Mouse (Mus musculus) liver, embryonic 13.5 days (tissue): ENCODE measurements around the gene Rgs12. TPM values are rescaled to one million over a fixed set of nuclear protein-coding genes. Genes with fewer than 3 reads are reported as not detected.

Experiments
- ATAC-seq: fragments of 200-750 bp; cut with Nextera tagmentation; 2 replicates; pipeline ENCODE4 v1.8.0; 2017; ENCODE audit warnings: low read depth, mild to moderate bottlenecking, moderate number of reproducible peaks, moderate library complexity
- DNase-seq: peaks from one replicate; pipeline ENCODE4 v3.0.0; 2022
- H3K27ac ChIP-seq: fragments of 300-500 bp; sonication (generic); 2 replicates; pipeline ENCODE4 v1.5.1; 2015; ENCODE audit warnings: moderate library complexity, mild to moderate bottlenecking, inconsistent platforms
- H3K27me3 ChIP-seq: fragments of 300-500 bp; sonication (generic); 2 replicates; pipeline ENCODE4 v1.6.1; 2015; ENCODE audit warnings: mild to moderate bottlenecking, inconsistent platforms
- H3K36me3 ChIP-seq: fragments of 300-500 bp; sonication (generic); 2 replicates; pipeline ENCODE4 v1.6.1; 2015; ENCODE audit warnings: mild to moderate bottlenecking, inconsistent platforms
- H3K4me1 ChIP-seq: fragments of 300-500 bp; sonication (generic); replicated peaks from 2 replicates; pipeline ENCODE4 v1.6.1; 2015; ENCODE audit warnings: inconsistent platforms
- H3K4me2 ChIP-seq: fragments of 300-500 bp; sonication (generic); 2 replicates; pipeline ENCODE4 v1.6.1; 2015; ENCODE audit warnings: inconsistent platforms, mild to moderate bottlenecking, moderate library complexity
- H3K4me3 ChIP-seq: fragments of 300-500 bp; sonication (generic); replicated peaks from 2 replicates; pipeline ENCODE4 v1.5.1; 2015; ENCODE audit warnings: mild to moderate bottlenecking, inconsistent platforms
- H3K9ac ChIP-seq: fragments of 300-500 bp; sonication (generic); 2 replicates; pipeline ENCODE4 v1.6.1; 2015; ENCODE audit warnings: mild to moderate bottlenecking, inconsistent platforms
- H3K9me3 ChIP-seq: fragments of 300-500 bp; sonication (generic); replicated peaks from 2 replicates; pipeline ENCODE4 v1.6.1; 2016; ENCODE audit warnings: inconsistent platforms
- WGBS: fragments of 180-500 bp; shearing (Covaris S2); methylation state at CpG from one replicate; pipeline ENCODE4 v1.1.7; 2015; ENCODE audit not compliant: insufficient replicate concordance; 5-methylcytosine and 5-hydroxymethylcytosine counted together
- polyA plus RNA-seq: library from polyadenylated mRNA; unstranded; fragments of >200 nt; fragmentation: Nextera tagmentation; extraction: Ambion mirVana; gene quantifications from 2 replicates; pipeline ENCODE4 v1.2.1, GENCODE M21; 2015

Rgs12 gene
- polyA plus RNA-seq, result 21.7 and 28.8 TPM in 2 replicates

GRCm38 (mm10) chr5:34948861-34949760, at the start of gene Rgs12:
Gene Rgs12, plus strand, starts transcription at chr5:34949445.
- DNase-seq, result peak; percentile 86
- Histone ChIP-seq H3K9me3 (no peaks in the 10 kb centered on the region), H3K4me2 (peak within 1 kb of the TSS; percentile 96), H3K36me3 (peaks cover 5% of the 10 kb centered on the region; the same call in 1 of the 2 replicates), H3K9ac (peak within 1 kb of the TSS; percentile 97), H3K4me1 (peaks cover 55% of the 10 kb centered on the region), H3K27me3 (no peaks in the 10 kb centered on the region), H3K4me3 (peak within 1 kb of the TSS; percentile 90), H3K27ac (peak within 1 kb of the TSS; percentile 93)
- WGBS, result under 1% methylated on average over 79 of the region's 84 CpGs
- peak; percentile 95 for ATAC-seq

GRCm38 (mm10) chr5:34899787-34900469, 49.3 kb upstream of the Rgs12 start:
- 91% methylated on average over 6 of the region's 6 CpGs for WGBS
- H3K4me3 ChIP-seq, result no peak overlapping the region
- no peak overlapping the region for H3K4me2 ChIP-seq
- no peaks in the 10 kb centered on the region for H3K27me3 ChIP-seq
- no peak overlapping the region for H3K9ac ChIP-seq
- DNase-seq, result no peak
- no peak overlapping the region; the same call in 1 of the 2 replicates for H3K27ac ChIP-seq
- H3K4me1 ChIP-seq, result peaks cover 28% of the 10 kb centered on the region
- ATAC-seq, result no peak
- no peaks in the 10 kb centered on the region for H3K9me3 ChIP-seq
- H3K36me3 ChIP-seq, result peaks cover 91% of the 10 kb centered on the region

DNA sequence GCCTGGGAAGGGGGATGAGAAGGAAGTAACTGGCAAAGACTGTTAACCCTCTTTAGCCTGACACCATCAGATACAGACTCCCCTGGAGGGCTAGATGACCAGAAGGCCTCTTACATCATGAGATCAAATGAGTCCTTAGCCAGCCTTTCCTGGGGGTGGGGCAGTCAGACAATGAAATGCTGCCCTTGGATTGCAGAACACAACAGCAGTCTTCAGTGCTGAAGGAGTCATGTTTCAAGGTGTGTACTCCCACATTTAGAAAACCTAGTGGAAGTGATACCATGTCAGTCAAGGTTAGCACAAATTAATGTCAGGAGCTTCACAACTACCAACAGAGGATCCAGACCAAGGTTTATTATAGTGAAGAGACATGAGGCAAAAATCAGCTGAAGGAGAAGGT, 46.9 kb upstream of the Rgs12 start:
- no peak overlapping the region for H3K4me2 ChIP-seq
- no peaks in the 10 kb centered on the region for H3K9me3 ChIP-seq
- no peaks in the 10 kb centered on the region for H3K27me3 ChIP-seq
- H3K4me3 ChIP-seq, result no peak overlapping the region
- H3K9ac ChIP-seq, result no peak overlapping the region
- peaks cover 97% of the 10 kb centered on the region for H3K36me3 ChIP-seq
- peak overlapping the region; percentile 1; the same call in 1 of the 2 replicates for H3K27ac ChIP-seq
- ATAC-seq (no peak), DNase-seq (no peak)
- peaks cover 4% of the 10 kb centered on the region for H3K4me1 ChIP-seq

GRCm38 (mm10) chr5:34902811-34903385, 46.3 kb upstream of the Rgs12 start:
- 90% methylated on average over 5 of the region's 5 CpGs for WGBS
- Histone ChIP-seq H3K27ac (no peak overlapping the region), H3K4me3 (no peak overlapping the region), H3K27me3 (no peaks in the 10 kb centered on the region), H3K4me2 (no peak overlapping the region), H3K9ac (no peak overlapping the region), H3K36me3 (peaks cover 97% of the 10 kb centered on the region), H3K9me3 (no peaks in the 10 kb centered on the region), H3K4me1 (no peaks in the 10 kb centered on the region)
- no peak for ATAC-seq
- DNase-seq, result no peak

DNA sequence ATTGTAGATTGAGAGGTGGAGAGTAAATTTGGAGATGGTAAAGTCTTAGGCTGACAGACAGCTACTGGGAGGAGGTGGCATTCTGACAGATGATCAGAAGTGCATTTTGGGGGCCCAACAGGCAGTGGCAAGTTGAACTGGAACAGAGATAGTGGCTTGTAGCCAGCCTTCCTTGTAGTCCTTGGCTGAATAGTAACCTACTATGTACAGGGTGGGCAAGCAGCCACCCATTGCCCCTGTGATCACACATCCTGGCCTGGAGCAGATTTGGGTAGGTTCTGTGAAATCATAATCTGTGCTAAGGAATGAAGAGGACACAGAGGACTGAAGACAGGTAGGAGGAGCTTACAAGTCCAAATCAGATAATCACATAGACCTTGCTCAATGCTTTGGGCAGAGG, 44.8 kb upstream of the Rgs12 start:
- H3K36me3 ChIP-seq, result peaks cover 97% of the 10 kb centered on the region
- ATAC-seq, result no peak
- no peak for DNase-seq

GRCm38 (mm10) chr5:34907230-34907629, 42.0 kb upstream of the Rgs12 start:
- no peak overlapping the region for H3K4me3 ChIP-seq
- peaks cover 82% of the 10 kb centered on the region for H3K36me3 ChIP-seq
- H3K27me3 ChIP-seq, result no peaks in the 10 kb centered on the region
- peaks cover 41% of the 10 kb centered on the region for H3K4me1 ChIP-seq
- 81% methylated on average over 4 of the region's 4 CpGs for WGBS
- H3K27ac ChIP-seq, result peak overlapping the region; percentile 62
- H3K9ac ChIP-seq, result no peak overlapping the region
- no peaks in the 10 kb centered on the region for H3K9me3 ChIP-seq
- DNase-seq (no peak), ATAC-seq (no peak)
- H3K4me2 ChIP-seq, result no peak overlapping the region

More for the DNA sequence above, 44.8 kb upstream of the Rgs12 start:
- Histone ChIP-seq H3K4me1 (peaks cover 14% of the 10 kb centered on the region), H3K4me2 (no peak overlapping the region), H3K9ac (no peak overlapping the region), H3K9me3 (no peaks in the 10 kb centered on the region), H3K4me3 (no peak overlapping the region), H3K27me3 (no peaks in the 10 kb centered on the region), H3K27ac (no peak overlapping the region)

DNA sequence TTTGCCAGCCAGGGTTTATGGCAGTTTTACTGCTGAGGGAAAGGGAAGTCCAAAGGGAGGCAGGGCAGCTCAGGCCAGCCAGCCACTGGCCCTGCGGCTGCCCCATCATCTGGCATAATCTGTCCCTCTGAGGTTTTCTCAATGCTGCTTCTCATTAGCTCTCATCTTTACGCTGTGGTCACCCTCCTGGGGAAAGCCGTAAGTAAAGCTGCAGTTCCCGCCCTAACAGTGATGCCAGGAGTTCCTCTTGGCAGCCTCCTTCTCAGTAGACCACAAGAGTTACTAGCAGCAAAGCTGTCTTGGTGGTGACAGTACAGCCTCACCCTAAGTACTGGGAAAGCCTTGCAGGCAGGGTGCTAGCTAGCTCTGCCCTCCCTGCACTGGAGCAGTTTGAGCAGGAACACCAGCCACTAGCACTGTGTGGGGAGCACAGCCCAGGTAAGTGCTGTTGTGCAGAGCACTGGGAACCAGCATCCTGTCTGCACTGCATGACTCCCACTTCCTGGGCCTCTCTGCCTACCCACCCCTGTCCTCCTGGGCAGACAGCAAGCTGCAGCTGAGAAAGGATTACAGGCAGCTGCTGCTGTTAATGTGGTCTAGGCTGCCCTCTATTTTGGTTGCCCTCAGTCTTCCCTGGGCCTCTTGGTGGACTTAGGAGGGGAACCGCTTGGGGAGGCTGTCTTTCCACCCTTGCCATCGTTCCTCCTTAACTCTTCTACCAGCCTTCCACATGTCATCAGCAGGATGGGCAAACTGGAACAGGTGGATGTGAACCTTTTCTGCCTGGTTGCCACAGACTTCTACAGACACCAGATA, 41.1 kb upstream of the Rgs12 start, which contains the start of gene Msantd1:
Gene Msantd1 (plus strand): TSS at position 103 of the 816 bp plus-strand sequence.
- Histone ChIP-seq H3K9ac (peak within 1 kb of the TSS; percentile 67; the same call in 1 of the 2 replicates), H3K27ac (peak within 1 kb of the TSS; percentile 96), H3K4me1 (peaks cover 41% of the 10 kb centered on the region), H3K9me3 (no peaks in the 10 kb centered on the region), H3K4me3 (no peak within 1 kb of the TSS), H3K27me3 (no peaks in the 10 kb centered on the region), H3K4me2 (no peak within 1 kb of the TSS), H3K36me3 (peaks cover 73% of the 10 kb centered on the region)
- WGBS, result 83% methylated on average over 6 of the region's 6 CpGs
- ATAC-seq (no peak), DNase-seq (no peak)

- 79% methylated on average over 9 of the region's 9 CpGs for WGBS
- no peak for DNase-seq
- no peaks in the 10 kb centered on the region for H3K27me3 ChIP-seq
- peaks cover 41% of the 10 kb centered on the region for H3K4me1 ChIP-seq
- H3K4me3 ChIP-seq, result no peak overlapping the region
- peak overlapping the region; percentile 67 for H3K9ac ChIP-seq
- H3K9me3 ChIP-seq, result no peaks in the 10 kb centered on the region
- peak; percentile 9; the same call in 1 of the 2 replicates for ATAC-seq
- peak overlapping the region; percentile 38 for H3K4me2 ChIP-seq
- peaks cover 68% of the 10 kb centered on the region for H3K36me3 ChIP-seq
- peak overlapping the region; percentile 96 for H3K27ac ChIP-seq
Observed at GRCm38 (mm10) chr5:34908726-34909633, 40.3 kb upstream of the Rgs12 start.

DNA sequence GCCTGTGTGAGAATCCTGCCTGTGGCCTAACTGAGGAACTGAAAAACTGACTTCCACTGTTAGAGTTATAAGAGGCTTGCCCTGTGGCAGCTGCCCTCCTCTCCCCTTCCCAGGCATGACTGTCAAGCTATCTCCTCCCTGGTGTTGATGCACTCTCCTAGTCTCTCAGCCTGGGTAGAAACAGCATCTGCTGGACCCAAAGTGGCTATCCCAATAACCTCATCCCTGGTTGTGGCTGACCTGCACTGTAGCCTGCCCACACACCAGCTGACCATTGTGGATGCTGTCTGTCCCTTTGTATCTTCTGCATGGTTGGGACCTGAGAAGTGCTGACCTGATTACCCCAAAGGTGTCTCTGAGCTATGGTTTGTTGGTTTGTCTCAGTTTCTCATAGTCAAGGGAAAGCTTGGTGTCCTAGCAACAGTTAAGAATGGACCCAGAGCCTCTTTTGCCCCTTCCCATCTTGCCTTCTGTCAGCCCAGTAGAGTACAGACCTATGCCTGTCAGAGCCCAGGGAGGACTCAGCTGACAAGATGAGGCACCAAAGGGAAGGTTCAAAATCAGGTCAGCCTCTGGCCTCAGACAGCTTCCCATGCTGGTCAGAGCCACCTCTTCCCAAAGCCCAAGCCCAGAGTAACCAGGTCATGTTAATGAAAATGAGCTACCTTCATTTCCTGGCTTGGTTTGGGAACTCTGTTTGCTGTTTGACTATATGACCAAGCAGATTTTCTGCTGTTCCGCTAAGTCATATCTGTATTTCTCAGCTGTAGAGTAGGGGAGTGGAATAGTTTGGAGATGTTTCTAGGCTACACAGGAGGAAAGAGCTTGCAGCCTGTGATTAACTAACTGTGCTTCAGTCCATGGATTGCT, 39.4 kb upstream of the Rgs12 start:
- peak overlapping the region; percentile 67 for H3K9ac ChIP-seq
- 50% methylated on average over 1 of the region's 1 CpGs for WGBS
- H3K4me3 ChIP-seq, result no peak overlapping the region
- ATAC-seq, result peak; percentile 88
- peaks cover 59% of the 10 kb centered on the region for H3K36me3 ChIP-seq
- H3K4me1 ChIP-seq, result peaks cover 41% of the 10 kb centered on the region
- DNase-seq, result peak; percentile 49
- H3K9me3 ChIP-seq, result no peaks in the 10 kb centered on the region
- peak overlapping the region; percentile 96 for H3K27ac ChIP-seq
- H3K4me2 ChIP-seq, result peak overlapping the region; percentile 38
- H3K27me3 ChIP-seq, result no peaks in the 10 kb centered on the region
